Mouse (Mus musculus): ENCODE measurements around the gene Atp7a. TPM values are rescaled to one million over a fixed set of nuclear protein-coding genes. Genes with fewer than 3 reads are reported as not detected.

Gene Atp7a
- polyA plus RNA-seq, 1 experiment, result 3.6 TPM

DNA sequence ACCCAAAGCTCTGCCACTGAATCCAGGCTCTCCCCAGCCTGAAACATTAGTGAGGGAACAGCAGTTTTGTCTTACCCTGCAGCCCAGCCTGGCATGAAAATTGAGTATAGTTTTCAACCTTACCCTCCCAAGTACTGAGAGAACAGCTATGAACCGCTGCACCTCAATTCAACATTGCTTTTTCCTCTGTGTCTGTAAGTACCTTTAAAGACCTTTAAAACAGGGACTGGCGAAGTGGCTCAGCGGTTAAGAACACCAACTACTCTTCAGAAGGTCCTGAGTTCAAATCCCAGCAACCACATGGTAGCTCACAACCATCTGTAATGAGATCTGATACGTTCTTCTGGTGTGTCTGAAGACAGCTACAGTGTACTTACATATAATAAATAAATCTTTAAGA, 9.6 kb upstream of the Atp7a start:
- Histone ChIP-seq H3ac (ENCODE audit: control insufficient read depth, insufficient read length) (no peak overlapping the region), H3K4me3 (no peak overlapping the region), H3K79me2 (ENCODE audit: control insufficient read depth, insufficient read depth) (peaks cover 33% of the 10 kb centered on the region), H3K36me3 (ENCODE audit: control insufficient read depth, insufficient read depth) (peaks cover 14% of the 10 kb centered on the region), H3K27me3 (ENCODE audit: control insufficient read depth, insufficient read depth, insufficient read length) (no peaks in the 10 kb centered on the region), H3K4me2 (ENCODE audit: low read depth) (peak overlapping the region; percentile 65)
- TF ChIP-seq TCF3 (IDR thresholded peaks at IDR 0.05; ENCODE audit: insufficient read length, low read depth), result no peak

DNA sequence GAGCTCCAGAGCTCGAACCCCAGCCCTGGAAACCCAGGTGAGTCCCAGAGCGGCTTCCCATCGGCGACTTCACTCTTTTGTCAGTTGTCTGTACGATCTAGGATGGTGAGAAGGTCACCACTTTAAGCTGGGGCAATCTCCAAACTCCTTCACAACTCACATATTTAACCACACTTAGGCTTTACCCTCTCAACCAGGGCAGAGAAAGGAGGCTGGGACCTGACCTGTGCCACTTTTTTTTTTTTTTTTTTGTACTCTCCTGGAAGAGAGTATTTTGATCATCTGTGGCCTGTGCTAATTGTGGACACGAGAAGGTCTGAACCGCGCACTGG, 233 bp downstream of the Atp7a start:
- no peak overlapping the region for H3ac ChIP-seq (ENCODE audit: control insufficient read depth, insufficient read length)
- peaks cover under 1% of the 10 kb centered on the region for H3K36me3 ChIP-seq (ENCODE audit: control insufficient read depth, insufficient read depth)
- no peak for TF ChIP-seq MYOG (IDR thresholded peaks at IDR 0.05; ENCODE audit: control insufficient read depth in 1 of 3, insufficient read depth in 1 of 3, insufficient read length in 2 of 3, low read depth in 2 of 3)
- no peak for TF ChIP-seq USF1 (IDR thresholded peaks at IDR 0.05; ENCODE audit: low read depth)
- no peak for TF ChIP-seq TCF3 (IDR thresholded peaks at IDR 0.05; ENCODE audit: insufficient read length, low read depth)
- TF ChIP-seq MYOD1 (IDR thresholded peaks at IDR 0.05; ENCODE audit: control insufficient read depth in 1 of 3, insufficient read length in 2 of 3, low read depth in 2 of 3), result no peak

GRCm38 (mm10) chrX:106030176-106030575, 3.1 kb downstream of the Atp7a start:
- H3K4me2 ChIP-seq (ENCODE audit: low read depth), result peak overlapping the region; percentile 24

More for the DNA sequence above, 233 bp downstream of the Atp7a start:
- peaks cover 41% of the 10 kb centered on the region for H3K79me2 ChIP-seq (ENCODE audit: control insufficient read depth, insufficient read depth)
- peak overlapping the region; percentile 70 for H3K4me2 ChIP-seq (ENCODE audit: low read depth)
- no peaks in the 10 kb centered on the region for H3K27me3 ChIP-seq (ENCODE audit: control insufficient read depth, insufficient read depth, insufficient read length)
- peak overlapping the region; percentile 54 for H3K4me3 ChIP-seq

DNA sequence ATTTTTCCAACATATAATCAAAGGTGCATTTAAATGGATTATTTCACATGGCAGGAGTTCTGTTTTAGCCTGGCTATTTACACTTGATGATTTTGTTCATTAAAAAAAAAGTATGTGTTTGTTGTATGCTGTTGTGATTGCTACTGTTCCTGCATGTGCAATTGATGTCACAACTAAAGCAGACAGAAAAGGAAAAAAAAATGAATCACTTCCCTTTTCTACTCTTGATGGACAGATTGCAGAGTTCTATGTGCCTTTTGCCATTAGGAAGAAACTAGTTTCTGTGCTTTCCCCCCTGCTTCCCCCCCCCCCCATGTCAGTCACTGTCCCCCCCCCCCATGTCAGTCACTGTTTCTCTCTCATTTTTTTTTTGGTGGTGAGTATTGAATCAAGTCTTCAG, 4.0 kb downstream of the Atp7a start:
- H3ac ChIP-seq (ENCODE audit: control insufficient read depth, insufficient read length), result no peak overlapping the region
- H3K4me2 ChIP-seq (ENCODE audit: low read depth), result no peak overlapping the region
- no peaks in the 10 kb centered on the region for H3K36me3 ChIP-seq (ENCODE audit: control insufficient read depth, insufficient read depth)
- H3K79me2 ChIP-seq (ENCODE audit: control insufficient read depth, insufficient read depth), result peaks cover 72% of the 10 kb centered on the region
- no peak overlapping the region for H3K4me3 ChIP-seq
- no peaks in the 10 kb centered on the region for H3K27me3 ChIP-seq (ENCODE audit: control insufficient read depth, insufficient read depth, insufficient read length)
- TF ChIP-seq MAX (IDR thresholded peaks at IDR 0.05; ENCODE audit: low read depth) (no peak), CEBPB (IDR thresholded peaks at IDR 0.05; ENCODE audit: insufficient read depth, poor library complexity, severe bottlenecking) (no peak), TCF3 (IDR thresholded peaks at IDR 0.05; ENCODE audit: insufficient read length, low read depth) (no peak), MYOG (IDR thresholded peaks at IDR 0.05; ENCODE audit: control insufficient read depth in 1 of 3, insufficient read depth in 1 of 3, insufficient read length in 2 of 3, low read depth in 2 of 3) (no peak)

More at GRCm38 (mm10) chrX:106030176-106030575, 3.1 kb downstream of the Atp7a start:
- H3K79me2 ChIP-seq (ENCODE audit: control insufficient read depth, insufficient read depth), result peaks cover 67% of the 10 kb centered on the region
- TF ChIP-seq TCF12 (IDR thresholded peaks at IDR 0.05; ENCODE audit: insufficient read depth, poor library complexity, severe bottlenecking) (no peak), E2F4 (IDR thresholded peaks at IDR 0.05; ENCODE audit: insufficient read depth) (no peak), POLR2A (IDR thresholded peaks at IDR 0.05; ENCODE audit: insufficient read length, low read depth) (no peak), POLR2AphosphoS2 (IDR thresholded peaks at IDR 0.05; ENCODE audit: insufficient read length, low read depth) (no peak), SRF (IDR thresholded peaks at IDR 0.05; ENCODE audit: control insufficient read depth, insufficient read length, low read depth) (no peak), MYOG (IDR thresholded peaks at IDR 0.05; ENCODE audit: control insufficient read depth in 1 of 3, insufficient read depth in 1 of 3, insufficient read length in 2 of 3, low read depth in 2 of 3) (no peak), CEBPB (IDR thresholded peaks at IDR 0.05; ENCODE audit: insufficient read depth, poor library complexity, severe bottlenecking) (no peak), REST (IDR thresholded peaks at IDR 0.05; ENCODE audit: insufficient read depth, insufficient read length) (no peak), TCF3 (IDR thresholded peaks at IDR 0.05; ENCODE audit: insufficient read length, low read depth) (no peak), MYOD1 (IDR thresholded peaks at IDR 0.05; ENCODE audit: control insufficient read depth in 1 of 3, insufficient read length in 2 of 3, low read depth in 2 of 3) (no peak), MAX (IDR thresholded peaks at IDR 0.05; ENCODE audit: low read depth) (no peak), USF1 (IDR thresholded peaks at IDR 0.05; ENCODE audit: low read depth) (no peak)
- no peak overlapping the region for H3ac ChIP-seq (ENCODE audit: control insufficient read depth, insufficient read length)
- H3K36me3 ChIP-seq (ENCODE audit: control insufficient read depth, insufficient read depth), result no peaks in the 10 kb centered on the region
- no peaks in the 10 kb centered on the region for H3K27me3 ChIP-seq (ENCODE audit: control insufficient read depth, insufficient read depth, insufficient read length)
- no peak overlapping the region for H3K4me3 ChIP-seq

GRCm38 (mm10) chrX:106035727-106036126, 8.7 kb downstream of the Atp7a start:
- Histone ChIP-seq H3ac (ENCODE audit: control insufficient read depth, insufficient read length) (no peak overlapping the region), H3K4me2 (ENCODE audit: low read depth) (no peak overlapping the region), H3K36me3 (ENCODE audit: control insufficient read depth, insufficient read depth) (no peaks in the 10 kb centered on the region), H3K79me2 (ENCODE audit: control insufficient read depth, insufficient read depth) (peaks cover 69% of the 10 kb centered on the region), H3K27me3 (ENCODE audit: control insufficient read depth, insufficient read depth, insufficient read length) (no peaks in the 10 kb centered on the region), H3K4me3 (no peak overlapping the region)
- TF ChIP-seq POLR2AphosphoS2 (IDR thresholded peaks at IDR 0.05; ENCODE audit: insufficient read length, low read depth) (no peak), TCF12 (IDR thresholded peaks at IDR 0.05; ENCODE audit: insufficient read depth, poor library complexity, severe bottlenecking) (no peak), MYOD1 (IDR thresholded peaks at IDR 0.05; ENCODE audit: control insufficient read depth in 1 of 3, insufficient read length in 2 of 3, low read depth in 2 of 3) (no peak), CEBPB (IDR thresholded peaks at IDR 0.05; ENCODE audit: insufficient read depth, poor library complexity, severe bottlenecking) (no peak), MAX (IDR thresholded peaks at IDR 0.05; ENCODE audit: low read depth) (no peak), REST (IDR thresholded peaks at IDR 0.05; ENCODE audit: insufficient read depth, insufficient read length) (no peak), TCF3 (IDR thresholded peaks at IDR 0.05; ENCODE audit: insufficient read length, low read depth) (no peak), MYOG (IDR thresholded peaks at IDR 0.05; ENCODE audit: control insufficient read depth in 1 of 3, insufficient read depth in 1 of 3, insufficient read length in 2 of 3, low read depth in 2 of 3) (no peak), E2F4 (IDR thresholded peaks at IDR 0.05; ENCODE audit: insufficient read depth) (no peak), USF1 (IDR thresholded peaks at IDR 0.05; ENCODE audit: low read depth) (no peak), POLR2A (IDR thresholded peaks at IDR 0.05; ENCODE audit: insufficient read length, low read depth) (no peak), SRF (IDR thresholded peaks at IDR 0.05; ENCODE audit: control insufficient read depth, insufficient read length, low read depth) (no peak)

All from myocyte (in vitro differentiated cells).